Mouse (Mus musculus) heart, adult 2 months (tissue): ENCODE measurements at regions not wholly inside any gene's neighbourhood (a gene's known extent, or its start where the extent isn't known, plus 50 kb on each side); places are given as distances from the start of the nearest gene placed in this dataset.

ENCODE experiments used
- DNase-seq, 2 experiments: peaks; one replicate each; pipeline ENCODE4 v3.0.0; 2021
- H3K27ac ChIP-seq: fragments of 200-600 bp; 2 replicates; pipeline ENCODE4 v1.8.1; 2022
- H3K27me3 ChIP-seq: fragments of 200-500 bp; 2 replicates; pipeline ENCODE4 v1.6.1; 2012; ENCODE audit warnings: mild to moderate bottlenecking, low read length, inconsistent platforms, mixed read lengths; ENCODE audit not compliant: control insufficient read depth, insufficient read depth
- H3K36me3 ChIP-seq: fragments of 200-500 bp; 2 replicates; pipeline ENCODE4 v1.6.1; 2012; ENCODE audit warnings: low read length, inconsistent platforms; ENCODE audit not compliant: control insufficient read depth, insufficient read depth
- H3K4me1 ChIP-seq: fragments of 200-500 bp; 2 replicates; pipeline ENCODE4 v1.6.1; 2011; ENCODE audit warnings: low read length; ENCODE audit not compliant: control insufficient read depth, insufficient read depth
- H3K4me3 ChIP-seq: fragments of 200-600 bp; 2 replicates; pipeline ENCODE4 v1.8.1; 2022
- H3K79me2 ChIP-seq: fragments of 200-500 bp; replicated peaks from 2 replicates; pipeline ENCODE4 v1.6.1; 2012; ENCODE audit warnings: mild to moderate bottlenecking, inconsistent platforms, low read length, moderate library complexity, mixed read lengths; ENCODE audit not compliant: control insufficient read depth, insufficient read depth
- H3K9ac ChIP-seq: fragments of 200-500 bp; 2 replicates; pipeline ENCODE4 v1.6.1; 2012; ENCODE audit warnings: low read depth, mild to moderate bottlenecking, control low read depth, inconsistent platforms, low read length, mixed read lengths
- CTCF ChIP-seq: fragments of 200-600 bp; IDR thresholded peaks from 2 replicates; pipeline ENCODE4 v1.8.1; 2022; ENCODE audit warnings: antibody characterized with exemption, mild to moderate bottlenecking, moderate library complexity
- EP300 ChIP-seq: fragments of 200-500 bp; IDR thresholded peaks from 2 replicates; pipeline ENCODE4 v1.6.1; 2011; ENCODE audit warnings: low read depth, low read length, control low read depth; ENCODE audit not compliant: insufficient read depth
- POLR2A ChIP-seq: fragments of 200-500 bp; IDR thresholded peaks from 2 replicates; pipeline ENCODE4 v1.6.1; 2011; ENCODE audit warnings: mild to moderate bottlenecking, low read depth, low read length, control low read depth; ENCODE audit not compliant: insufficient read depth
- WGBS: fragments of 180-500 bp; shearing (Covaris S2); methylation state at CpG from one replicate; pipeline ENCODE4 v1.1.7; 2018; 5-methylcytosine and 5-hydroxymethylcytosine counted together
- intact Hi-C: fragments of 180-260 bp; cut with DNase I; formaldehyde crosslinking; loops from one replicate; pipeline ENCODE4 v1.15.1; 2025

- WGBS, result 58% methylated on average over 15 of the region's 15 CpGs
- DNase-seq, result peak; percentile 45 to 63
- intact Hi-C loops, result no loop called here
- no peaks in the 10 kb centered on the region for H3K36me3 ChIP-seq
- no peak overlapping the region for H3K9ac ChIP-seq
- H3K4me3 ChIP-seq, result no peak overlapping the region
- no peaks in the 10 kb centered on the region for H3K79me2 ChIP-seq
- H3K27me3 ChIP-seq, result no peaks in the 10 kb centered on the region
- H3K27ac ChIP-seq, result peak overlapping the region; percentile 59
- H3K4me1 ChIP-seq, result peaks cover 4% of the 10 kb centered on the region
- TF ChIP-seq POLR2A, result no peak
- no peak for TF ChIP-seq EP300
- TF ChIP-seq CTCF, result no peak
Observed at GRCm38 (mm10) chr13:97598507-97599431, 161.7 kb downstream of the Gm10260 start.

- Histone ChIP-seq H3K9ac (no peak overlapping the region), H3K27ac (no peak overlapping the region), H3K36me3 (no peaks in the 10 kb centered on the region), H3K27me3 (no peaks in the 10 kb centered on the region), H3K4me3 (no peak overlapping the region), H3K79me2 (no peaks in the 10 kb centered on the region), H3K4me1 (peaks cover 4% of the 10 kb centered on the region)
- no peak for TF ChIP-seq CTCF
- no peak for TF ChIP-seq EP300
- no peak for TF ChIP-seq POLR2A
- peak; percentile 44 to 48 for DNase-seq
- intact Hi-C loops, result no loop called here
- WGBS, result 83% methylated on average over 4 of the region's 4 CpGs
Observed at GRCm38 (mm10) chr13:97594851-97595250, 165.6 kb downstream of the Gm10260 start.

GRCm38 (mm10) chr13:97589626-97590025 is 170.8 kb downstream of the Gm10260 start:
- intact Hi-C loops, result loop anchor here (5.0 kb wide), 1 partner anchor 352 kb away; no protein-coding TSS in a partner anchor
- H3K4me1 ChIP-seq, result no peaks in the 10 kb centered on the region
- H3K27me3 ChIP-seq, result no peaks in the 10 kb centered on the region
- TF ChIP-seq CTCF (no peak), POLR2A (no peak), EP300 (no peak)
- no peak overlapping the region for H3K27ac ChIP-seq
- no peak for DNase-seq
- H3K79me2 ChIP-seq, result no peaks in the 10 kb centered on the region
- H3K4me3 ChIP-seq, result no peak overlapping the region
- no peaks in the 10 kb centered on the region for H3K36me3 ChIP-seq
- WGBS, result 84% methylated on average over 8 of the region's 8 CpGs
- no peak overlapping the region for H3K9ac ChIP-seq

GRCm38 (mm10) chr13:97588085-97588484 is 172.3 kb downstream of the Gm10260 start:
- Histone ChIP-seq H3K4me3 (no peak overlapping the region), H3K4me1 (no peaks in the 10 kb centered on the region), H3K27me3 (no peaks in the 10 kb centered on the region), H3K27ac (no peak overlapping the region), H3K9ac (no peak overlapping the region), H3K36me3 (no peaks in the 10 kb centered on the region), H3K79me2 (no peaks in the 10 kb centered on the region)
- 95% methylated on average over 1 of the region's 1 CpGs for WGBS
- no peak for DNase-seq
- TF ChIP-seq POLR2A (no peak), EP300 (no peak), CTCF (no peak)
- intact Hi-C loops, result loop anchor here (5.0 kb wide), 1 partner anchor 351 kb away; no protein-coding TSS in a partner anchor

- intact Hi-C loops, result loop anchor here (5.0 kb wide), 1 partner anchor 350 kb away; no protein-coding TSS in a partner anchor
- no peak for DNase-seq
- Histone ChIP-seq H3K9ac (no peak overlapping the region), H3K27me3 (no peaks in the 10 kb centered on the region), H3K4me1 (no peaks in the 10 kb centered on the region), H3K27ac (no peak overlapping the region), H3K4me3 (no peak overlapping the region), H3K36me3 (no peaks in the 10 kb centered on the region), H3K79me2 (no peaks in the 10 kb centered on the region)
- WGBS, result 78% methylated on average over 1 of the region's 1 CpGs
- TF ChIP-seq POLR2A (no peak), CTCF (peak; percentile 37)
Observed at GRCm38 (mm10) chr13:97587088-97587487, 173.3 kb downstream of the Gm10260 start.

- no peak for DNase-seq
- intact Hi-C loops, result no loop called here
- H3K36me3 ChIP-seq, result peaks cover 3% of the 10 kb centered on the region; the same call in 1 of the 2 replicates
Observed at GRCm38 (mm10) chr13:97584045-97584444, 176.4 kb downstream of the Gm10260 start.

More at GRCm38 (mm10) chr13:97584045-97584444, 176.4 kb downstream of the Gm10260 start:
- H3K79me2 ChIP-seq, result no peaks in the 10 kb centered on the region
- H3K27ac ChIP-seq, result no peak overlapping the region
- no peaks in the 10 kb centered on the region for H3K27me3 ChIP-seq
- H3K4me3 ChIP-seq, result no peak overlapping the region
- no peak for TF ChIP-seq POLR2A
- no peak for TF ChIP-seq CTCF
- no peak for TF ChIP-seq EP300
- 52% methylated on average over 4 of the region's 4 CpGs for WGBS
- H3K9ac ChIP-seq, result no peak overlapping the region
- peaks cover 6% of the 10 kb centered on the region for H3K4me1 ChIP-seq
